Mouse (Mus musculus) activated CD4-positive, CD25-positive, alpha-beta regulatory T cell, adult 4 months (primary cell): ENCODE data around the gene Fcgr1. TPM values are rescaled to one million over a fixed set of nuclear protein-coding genes. Genes with fewer than 3 reads are reported as not detected.
"Not testable (repeated sequence)": the region's sequence is repeated elsewhere in the genome, so short reads cannot be mapped to it uniquely, and the experiment has no call there.

Experiments
- ATAC-seq: one replicate; pipeline ENCODE4 v1.8.0; 2017
- polyA plus RNA-seq, 2 experiments: library from polyadenylated mRNA; unstranded; fragments of 100-300 nt; shearing (Covaris generic); gene quantifications; one replicate each; pipeline ENCODE4 v1.2.1; 2017

Gene Fcgr1
- polyA plus RNA-seq, result not detected

DNA sequence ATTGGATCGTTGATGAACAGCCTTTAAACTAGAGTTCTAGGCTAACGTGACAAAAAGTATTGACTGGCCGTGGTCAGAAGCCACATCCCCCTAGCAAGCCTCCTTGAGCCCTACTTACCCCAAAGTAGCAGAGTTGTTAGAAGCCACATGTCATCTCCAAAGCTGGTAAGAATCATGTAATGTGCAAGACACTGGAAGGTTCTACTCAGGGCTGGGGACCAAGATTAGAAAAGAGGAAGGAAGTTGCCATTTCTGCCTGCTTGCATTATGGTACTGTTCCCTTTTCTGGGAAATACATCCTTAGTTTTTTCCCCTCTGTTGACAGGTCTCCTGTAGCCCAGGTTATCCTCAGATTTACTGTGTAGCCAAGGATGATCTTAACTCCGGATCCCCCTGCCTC, at the start of gene Fcgr1:
Fcgr1 (minus strand) TSS at position 183 of the 400 bp plus-strand sequence.
- ATAC-seq, result no peak

DNA sequence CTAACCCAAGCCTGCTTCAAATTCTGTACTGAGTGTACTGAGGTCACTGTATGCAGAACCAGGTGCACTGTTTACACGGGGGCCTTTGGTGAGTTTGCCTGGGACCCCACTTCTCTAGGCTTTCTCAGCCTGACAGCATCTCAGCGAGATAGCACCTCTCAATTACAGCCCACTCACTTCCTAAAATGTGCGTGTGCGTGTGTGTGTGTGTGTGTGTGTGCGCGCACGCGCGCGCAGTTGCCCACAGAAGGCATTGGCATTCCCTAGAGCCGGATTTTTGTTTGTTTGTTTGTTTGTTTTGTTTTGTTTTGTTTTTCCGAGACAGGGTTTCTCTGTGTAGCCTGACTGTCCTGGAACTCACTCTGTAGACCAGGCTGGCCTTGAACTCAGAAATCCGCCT, 48.9 kb upstream of the Fcgr1 start:
- ATAC-seq, result not testable (repeated sequence)

DNA sequence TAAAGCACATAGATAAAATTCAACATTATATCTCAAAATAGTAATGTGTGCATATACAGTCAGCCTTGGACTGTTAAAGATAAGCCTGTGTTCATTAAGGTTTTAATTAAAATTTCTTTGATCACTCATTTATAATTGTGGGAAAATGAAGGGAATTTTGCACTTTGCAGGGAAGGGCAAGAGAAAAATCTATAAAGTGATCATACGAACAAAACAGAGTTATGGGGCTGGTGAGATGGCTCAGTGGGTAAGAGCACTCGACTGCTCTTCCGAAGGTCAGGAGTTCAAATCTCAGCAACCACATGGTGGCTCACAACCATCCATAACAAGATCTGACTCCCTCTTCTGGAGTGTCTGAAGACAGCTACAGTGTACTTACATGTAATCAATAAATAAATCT, 48.3 kb upstream of the Fcgr1 start:
- ATAC-seq, result not testable (repeated sequence)

GRCm38 (mm10) chr3:96340611-96341312, 47.0 kb upstream of the Fcgr1 start:
- ATAC-seq, result no peak

- ATAC-seq, result no peak
Measured at GRCm38 (mm10) chr3:96338849-96339480, 45.2 kb upstream of the Fcgr1 start.

DNA sequence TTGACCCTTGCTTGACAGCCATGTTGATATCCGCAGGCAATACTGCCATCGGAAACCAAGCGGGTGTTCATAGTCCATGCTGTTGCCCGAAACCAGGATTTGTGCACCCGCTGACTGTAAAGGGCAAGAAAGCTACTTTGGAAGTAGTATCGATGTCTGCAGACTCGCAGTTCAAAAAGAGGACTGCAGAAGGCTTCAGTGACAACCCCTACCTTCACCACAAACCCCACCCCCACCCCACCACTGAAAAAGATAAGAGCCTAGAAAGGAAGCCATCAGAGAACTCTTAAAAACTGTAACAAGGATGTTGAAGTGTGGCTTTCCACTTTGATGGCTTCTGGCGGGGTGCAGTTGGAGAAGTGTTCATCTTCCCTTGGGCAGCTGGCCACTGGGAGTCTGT, 44.3 kb upstream of the Fcgr1 start:
- ATAC-seq, result no peak

DNA sequence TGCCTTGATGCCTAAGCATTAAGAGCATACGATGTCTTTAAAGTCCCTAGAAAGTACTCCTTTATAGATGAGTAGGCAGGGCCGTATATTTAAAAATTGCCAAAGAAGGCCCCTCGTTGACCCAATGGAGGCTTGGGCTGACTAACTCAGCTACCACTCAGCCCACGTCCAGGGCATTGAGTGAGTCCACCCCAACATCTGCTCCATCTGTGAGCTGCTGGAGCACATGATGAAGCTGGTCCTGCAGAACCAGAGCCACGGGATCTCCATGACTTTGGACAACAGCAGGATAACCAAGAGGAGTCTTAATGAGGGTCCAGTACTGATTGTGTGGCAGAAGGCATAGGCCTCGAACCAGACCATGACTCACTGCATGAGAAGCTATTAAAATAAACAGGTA, 43.5 kb upstream of the Fcgr1 start:
- ATAC-seq, result no peak

GRCm38 (mm10) chr3:96336636-96337035, 42.9 kb upstream of the Fcgr1 start:
- no peak for ATAC-seq

DNA sequence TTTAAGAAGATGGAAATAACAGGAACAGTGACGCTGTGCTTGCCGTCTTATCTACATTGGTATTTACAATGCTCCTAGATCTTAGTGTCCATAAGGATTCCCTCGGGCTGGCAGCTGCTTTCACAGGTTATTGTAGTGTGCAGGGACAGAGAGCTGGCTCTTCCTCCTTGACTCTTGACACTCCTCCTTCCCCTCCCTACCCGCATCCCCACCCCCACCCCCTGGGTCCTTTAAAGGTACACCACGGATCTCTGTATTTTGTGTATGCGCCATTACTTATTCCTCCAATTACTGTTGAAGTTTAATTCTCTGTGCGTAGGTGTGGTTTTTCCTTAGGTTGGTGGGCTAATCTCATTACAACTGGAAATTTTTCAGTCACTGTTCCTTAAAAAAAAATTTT, 41.8 kb upstream of the Fcgr1 start:
- ATAC-seq, result no peak

DNA sequence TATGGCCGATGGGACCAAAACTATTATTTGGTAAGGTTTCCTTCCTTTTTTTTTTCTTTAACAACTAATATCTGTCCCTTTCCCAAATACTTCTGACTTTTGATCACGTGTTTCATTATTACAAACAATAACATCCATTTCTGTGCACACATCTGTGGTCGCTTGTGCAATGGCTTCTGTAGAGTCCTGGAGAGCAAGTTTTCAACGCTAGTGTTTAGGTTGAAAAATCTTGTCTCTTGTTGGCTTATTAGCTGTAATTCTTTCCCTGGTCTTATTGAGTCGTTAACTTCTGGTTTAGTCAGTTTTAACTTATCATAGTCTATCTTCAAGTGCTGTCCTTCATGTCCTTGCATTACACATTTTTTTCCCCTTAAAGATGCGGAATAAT, 41.4 kb upstream of the Fcgr1 start:
- no peak for ATAC-seq

DNA sequence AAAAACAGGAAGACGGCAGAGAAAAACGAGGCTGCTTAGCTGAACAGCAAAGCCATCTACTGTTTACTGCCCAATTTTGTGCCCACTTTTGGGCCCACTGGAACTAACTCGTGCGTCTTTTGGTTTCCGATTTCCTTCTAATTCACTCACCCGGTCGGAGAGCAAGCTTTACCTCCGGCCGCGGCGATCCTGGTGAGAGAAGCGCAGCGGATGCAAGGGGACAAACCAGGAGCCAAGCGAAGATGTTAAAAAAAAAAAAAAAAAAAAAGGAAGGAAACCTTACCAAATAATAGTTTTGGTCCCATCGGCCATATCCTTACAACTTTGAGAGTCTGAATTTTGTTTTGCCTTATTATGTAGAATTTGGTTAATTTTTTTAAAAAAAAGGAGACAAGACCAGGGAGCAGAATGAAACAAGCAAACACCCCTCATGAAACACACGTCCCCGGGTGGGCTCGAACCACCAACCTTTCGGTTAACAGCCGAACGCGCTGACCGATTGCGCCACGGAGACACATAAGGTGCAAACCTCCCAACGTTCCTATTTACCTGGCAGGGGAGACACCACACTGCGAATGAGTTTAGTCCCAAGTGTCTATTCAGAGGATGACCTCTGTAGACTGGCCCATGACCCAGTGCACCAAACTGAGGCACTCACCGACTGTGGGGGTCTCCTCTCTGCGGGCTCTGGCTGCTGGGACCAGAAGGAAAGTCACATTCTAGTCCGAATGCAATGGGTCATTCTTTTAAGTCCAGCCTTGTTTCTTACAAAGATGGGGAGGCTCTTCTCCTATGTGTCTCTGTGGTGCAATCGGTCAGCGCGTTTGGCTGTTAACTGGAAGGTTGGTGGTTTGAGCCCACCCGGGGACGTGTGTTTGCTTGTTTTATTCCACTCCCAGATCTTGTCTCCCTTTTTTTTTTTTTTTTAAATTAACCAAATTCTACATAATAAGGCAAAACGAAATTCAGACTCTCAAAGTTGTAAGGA, 40.7 kb upstream of the Fcgr1 start:
- no peak for ATAC-seq

DNA sequence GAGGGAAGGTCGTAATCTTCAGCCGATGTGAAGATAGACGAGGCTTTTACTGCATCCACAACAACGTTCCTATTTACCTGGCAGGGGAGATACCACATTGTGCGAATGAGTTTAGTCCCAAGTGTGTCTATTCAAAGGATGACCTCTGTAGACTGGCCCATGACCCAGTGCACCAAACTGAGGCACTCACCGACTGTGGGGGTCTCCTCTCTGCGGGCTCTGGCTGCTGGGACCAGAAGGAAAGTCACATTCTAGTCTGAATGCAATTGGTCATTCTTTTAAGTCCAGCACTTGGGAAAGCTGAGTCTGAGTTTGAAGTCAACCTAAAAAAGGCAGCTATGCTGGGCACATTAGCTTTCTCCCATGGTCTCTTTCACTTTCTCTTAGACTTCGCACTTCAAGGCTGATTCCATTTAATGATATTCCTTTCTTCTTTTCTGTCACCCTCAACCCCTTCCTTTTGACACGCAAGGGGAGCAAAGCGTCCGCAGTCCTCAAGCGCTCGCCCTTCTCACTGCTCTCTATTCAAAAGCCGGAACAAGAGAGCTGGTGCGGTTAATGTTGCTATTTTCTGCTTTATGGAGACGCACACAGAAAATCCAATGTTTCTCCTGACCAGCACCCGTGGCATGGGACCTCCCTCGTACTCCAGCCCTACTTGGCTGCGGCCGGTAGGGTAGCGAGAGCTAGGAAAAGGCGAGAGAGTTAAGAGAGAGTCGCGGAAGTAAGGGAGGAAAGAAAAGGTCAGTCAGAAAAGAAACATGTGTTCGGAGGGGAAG, 39.8 kb upstream of the Fcgr1 start:
- ATAC-seq, result peak; percentile 40

DNA sequence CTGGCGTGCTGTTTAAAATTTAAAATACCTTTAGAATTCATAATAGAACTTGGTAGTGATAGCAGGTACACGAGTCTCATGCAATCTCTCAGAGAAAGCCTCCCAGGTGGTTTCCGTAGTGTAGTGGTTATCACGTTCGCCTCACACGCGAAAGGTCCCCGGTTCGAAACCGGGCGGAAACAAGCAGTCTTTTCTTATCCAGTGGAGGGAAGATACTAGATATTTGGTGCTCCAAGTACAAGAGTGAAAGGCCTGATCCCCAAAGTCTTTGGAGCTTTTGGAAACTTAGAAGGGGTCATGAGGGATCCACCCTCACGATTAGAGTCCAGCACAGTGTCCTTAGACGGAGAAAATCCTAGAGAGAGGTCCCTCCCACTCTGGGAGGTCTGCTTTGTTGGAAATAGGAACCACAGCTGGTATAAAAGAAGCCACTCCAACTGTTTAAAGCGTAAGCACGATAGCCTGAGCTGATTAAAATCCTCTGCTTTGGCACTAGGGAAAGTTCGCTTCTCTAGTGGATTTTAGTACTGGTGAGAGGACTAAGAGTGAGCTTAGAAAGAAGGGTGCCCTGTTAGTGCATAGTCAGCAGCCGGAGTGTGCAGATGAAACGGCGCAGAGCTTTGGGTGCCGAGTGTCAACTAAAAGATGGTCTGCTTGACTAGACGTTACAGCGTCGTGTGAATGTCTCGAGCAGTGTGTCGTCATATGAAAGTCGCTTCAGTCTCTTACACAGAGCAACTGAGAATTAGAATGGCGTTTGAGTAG, 39.0 kb upstream of the Fcgr1 start:
- peak; percentile 34 for ATAC-seq

DNA sequence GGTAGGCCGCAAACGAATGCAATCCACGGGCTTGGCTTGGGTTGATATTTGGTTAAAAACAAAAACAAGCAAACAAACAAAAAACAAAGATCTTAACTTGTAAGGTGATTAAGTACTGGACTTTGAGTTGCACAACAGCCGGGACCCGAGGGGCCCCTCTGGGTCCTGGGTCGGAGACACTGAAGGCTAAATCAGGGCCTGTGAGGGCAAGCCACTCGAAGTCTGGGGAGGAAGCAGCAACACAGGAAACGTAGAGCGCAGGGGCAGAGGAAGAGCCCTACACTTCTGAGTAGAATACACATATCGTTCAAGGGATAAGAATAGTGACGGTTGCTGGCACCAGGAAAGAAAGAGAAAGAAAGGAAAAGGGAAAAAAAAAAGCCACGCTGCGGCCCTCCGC, 38.2 kb upstream of the Fcgr1 start:
- ATAC-seq, result no peak

GRCm38 (mm10) chr3:96331438-96331837, 37.7 kb upstream of the Fcgr1 start:
- ATAC-seq, result no peak

DNA sequence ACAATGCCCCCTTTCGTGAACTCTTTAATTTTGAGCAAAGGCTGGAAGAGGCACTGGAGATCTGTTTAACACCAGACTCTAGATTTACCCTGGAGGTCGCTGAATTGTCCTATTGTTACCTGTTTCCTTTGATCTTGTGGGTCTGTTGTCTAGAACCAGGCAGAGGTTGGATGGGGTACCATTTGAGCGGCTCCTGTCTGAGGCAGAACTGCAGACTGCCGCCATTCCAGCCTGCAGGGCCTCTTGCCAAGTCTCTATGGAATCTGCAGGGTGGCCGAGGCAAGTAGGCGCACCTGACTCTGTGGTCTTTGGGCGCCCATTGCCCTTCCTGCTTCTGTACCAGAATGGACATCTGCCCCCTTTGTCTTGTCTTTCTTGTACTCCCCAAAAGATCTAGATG, 36.8 kb upstream of the Fcgr1 start:
- ATAC-seq, result no peak

DNA sequence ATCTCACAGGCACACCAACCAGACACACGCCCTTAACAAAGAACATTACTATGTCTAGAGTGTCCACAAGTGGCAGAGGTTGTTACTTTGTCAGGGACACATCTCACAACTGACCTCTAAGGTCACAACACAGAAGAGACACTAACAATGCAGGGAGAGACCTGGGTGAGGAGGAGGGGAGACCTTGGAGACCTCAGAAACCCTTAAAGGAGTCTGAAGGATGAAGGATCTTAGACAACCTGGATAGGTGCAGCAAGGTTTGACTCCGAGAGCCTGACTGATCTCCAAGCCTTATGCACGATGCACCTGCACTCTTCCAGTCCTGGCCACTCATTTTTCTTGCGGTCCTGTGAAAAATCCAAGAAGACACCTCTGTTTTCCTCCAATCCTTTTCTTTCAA, 36.4 kb upstream of the Fcgr1 start:
- no peak for ATAC-seq

DNA sequence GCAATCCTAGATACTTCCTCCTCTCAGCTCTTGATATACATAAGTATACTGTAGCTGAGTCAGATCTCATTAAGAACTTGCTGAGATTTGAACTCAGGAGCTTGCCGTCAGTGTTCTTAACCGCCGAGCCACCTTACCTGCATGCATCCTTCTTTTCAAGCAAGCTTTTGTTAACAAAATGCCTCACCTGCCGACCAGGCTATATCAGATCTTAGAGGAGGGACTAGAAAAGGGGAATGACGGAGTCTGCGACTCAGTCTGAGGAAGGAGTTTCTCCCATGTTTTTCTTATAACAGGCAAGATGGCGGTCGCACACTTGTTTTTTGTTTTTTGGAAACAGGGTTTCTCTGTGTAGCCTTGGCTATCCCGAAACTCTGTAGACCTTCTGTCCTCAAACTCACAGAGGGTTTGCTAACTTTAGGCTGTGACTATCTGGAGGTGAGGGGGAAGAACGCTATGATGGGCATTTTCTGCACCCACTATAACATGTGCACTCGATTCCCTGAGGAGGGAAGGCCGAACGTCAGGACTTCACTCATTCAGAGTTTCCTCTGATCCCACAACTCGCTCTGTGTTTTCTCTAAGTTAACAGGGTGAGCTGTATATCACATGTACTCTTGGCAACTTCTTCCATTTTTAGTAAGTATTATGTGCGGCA, 35.1 kb upstream of the Fcgr1 start:
- no peak for ATAC-seq

DNA sequence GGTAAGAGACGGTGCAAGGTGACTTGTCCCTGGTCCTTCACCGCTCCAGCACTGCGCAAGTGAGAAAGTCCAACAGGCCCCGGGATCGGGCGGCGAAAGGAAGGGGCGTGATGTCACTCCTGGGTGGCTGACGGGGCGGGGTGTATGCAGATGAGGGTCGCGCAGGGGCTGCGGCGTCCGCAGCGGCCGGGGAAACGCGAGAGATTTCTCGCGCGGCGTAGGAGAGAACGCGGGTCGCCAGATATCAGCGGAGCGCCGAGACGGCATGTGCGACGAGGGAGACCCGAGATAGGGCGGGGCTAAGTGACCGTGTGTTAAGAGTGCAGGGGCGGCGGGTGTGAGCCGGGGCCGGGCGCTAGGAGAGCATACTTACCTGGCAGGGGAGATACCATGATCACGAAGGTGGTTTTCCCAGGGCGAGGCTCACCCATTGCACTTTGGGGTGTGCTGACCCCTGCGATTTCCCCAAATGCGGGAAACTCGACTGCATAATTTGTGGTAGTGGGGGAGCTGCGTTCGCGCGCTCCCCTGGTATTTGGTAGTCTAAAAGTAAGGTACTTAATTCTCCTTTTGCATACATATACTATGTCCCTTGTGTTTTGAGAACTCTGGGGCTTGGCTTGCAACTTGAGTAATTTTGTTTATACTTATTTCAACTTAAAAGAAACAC, 34.4 kb upstream of the Fcgr1 start:
- peak; percentile 14 for ATAC-seq

- ATAC-seq, result no peak
Measured at GRCm38 (mm10) chr3:96327647-96328046, 33.9 kb upstream of the Fcgr1 start.

- peak; percentile 57 for ATAC-seq
Measured at GRCm38 (mm10) chr3:96327131-96327530, 33.4 kb upstream of the Fcgr1 start.
